Mouse (Mus musculus) left cerebral cortex, adult 11 months (tissue): ENCODE results near the gene Ppp1r10.

ENCODE experiments used
- DNase-seq: peaks from one replicate; pipeline ENCODE4 v3.0.0; 2022; ENCODE audit warnings: low spot score

Ppp1r10 gene

DNA sequence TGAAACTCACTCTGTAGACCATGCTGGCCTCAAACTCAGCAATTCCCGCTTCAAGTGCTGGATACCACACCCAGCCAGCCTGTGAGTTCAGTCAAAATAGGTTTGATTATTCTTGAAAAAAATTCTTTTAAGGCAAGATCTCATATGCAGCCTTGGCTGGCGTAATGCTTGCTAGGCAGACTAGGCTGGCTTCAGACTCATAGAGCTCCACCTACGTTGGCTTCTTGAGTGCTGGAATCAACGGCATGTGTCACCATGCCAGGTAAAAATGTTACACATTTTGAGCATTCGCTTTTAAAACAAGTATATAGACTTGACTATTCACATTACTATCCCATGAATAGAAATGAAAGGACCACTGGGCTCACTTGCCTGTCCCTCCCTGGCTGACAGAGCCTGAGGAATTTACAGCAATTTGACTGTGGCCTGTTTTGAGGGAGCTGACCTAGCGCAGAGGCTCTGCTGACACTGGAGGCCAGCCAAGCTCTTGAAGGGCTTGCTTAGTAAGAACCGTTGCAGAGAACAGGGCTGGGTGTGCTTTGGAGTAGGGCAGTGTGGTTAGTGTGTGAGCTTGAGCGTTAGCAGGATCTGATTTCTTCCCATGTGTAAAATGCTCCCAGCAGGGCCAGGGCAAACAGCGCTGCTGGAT, 12.8 kb upstream of the Ppp1r10 start:
- no peak for DNase-seq

DNA sequence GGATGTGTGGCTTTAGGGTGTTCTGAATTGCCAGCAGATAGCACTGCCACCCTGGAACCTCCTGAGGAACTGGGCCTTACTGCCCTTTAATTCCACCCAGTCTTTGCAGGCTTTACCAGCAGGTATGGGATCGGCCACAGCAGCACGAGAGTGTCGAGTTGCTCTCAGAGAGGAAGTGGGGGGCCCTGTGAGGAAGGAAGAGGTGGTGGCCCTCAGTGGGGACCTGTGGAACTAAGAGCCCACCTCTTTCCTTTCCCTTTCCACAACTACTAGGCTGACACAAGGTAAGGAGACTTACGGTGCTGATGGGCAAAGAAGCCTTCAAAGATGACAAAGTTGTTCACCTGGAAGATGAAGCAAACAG, 12.3 kb upstream of the Ppp1r10 start:
- DNase-seq, result no peak

DNA sequence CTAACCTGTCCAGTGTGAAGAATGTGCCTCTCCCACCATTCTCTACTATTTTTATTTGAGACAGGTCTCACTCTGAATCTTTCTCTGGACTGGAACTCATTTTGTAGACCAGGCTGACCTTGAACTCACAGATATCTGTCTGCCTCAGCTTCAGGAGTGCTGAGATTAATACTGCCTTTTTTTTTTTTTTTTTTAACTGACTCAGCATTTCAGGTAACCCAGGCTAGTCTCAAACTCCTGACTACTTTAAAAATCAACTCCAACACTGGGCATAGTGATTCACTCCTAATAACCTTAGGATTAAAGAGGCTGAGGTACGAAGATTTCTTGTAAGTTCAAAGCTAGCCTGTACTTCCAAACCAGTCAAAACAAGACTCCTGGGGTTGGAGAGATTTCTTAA, 10.6 kb upstream of the Ppp1r10 start:
- DNase-seq, result no peak

DNA sequence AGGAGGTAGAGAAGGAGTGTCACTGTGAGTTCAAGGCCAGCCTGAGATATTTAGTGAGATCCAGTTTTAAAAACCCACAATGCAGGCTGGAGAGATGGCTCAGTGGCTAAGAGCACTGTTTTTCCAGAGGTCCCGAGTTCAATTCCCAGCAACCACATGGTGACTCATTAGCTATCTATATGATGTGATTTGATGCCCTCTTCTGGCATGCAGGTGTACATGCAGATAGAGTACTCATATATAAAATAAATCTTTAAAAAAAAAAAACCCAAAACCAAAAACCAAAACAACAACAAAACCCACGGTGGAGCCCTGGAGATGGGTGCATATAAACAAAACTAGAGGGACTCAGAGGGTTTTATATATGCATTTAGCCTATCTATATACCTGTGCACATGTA, 8.6 kb upstream of the Ppp1r10 start:
- DNase-seq, result no peak

DNA sequence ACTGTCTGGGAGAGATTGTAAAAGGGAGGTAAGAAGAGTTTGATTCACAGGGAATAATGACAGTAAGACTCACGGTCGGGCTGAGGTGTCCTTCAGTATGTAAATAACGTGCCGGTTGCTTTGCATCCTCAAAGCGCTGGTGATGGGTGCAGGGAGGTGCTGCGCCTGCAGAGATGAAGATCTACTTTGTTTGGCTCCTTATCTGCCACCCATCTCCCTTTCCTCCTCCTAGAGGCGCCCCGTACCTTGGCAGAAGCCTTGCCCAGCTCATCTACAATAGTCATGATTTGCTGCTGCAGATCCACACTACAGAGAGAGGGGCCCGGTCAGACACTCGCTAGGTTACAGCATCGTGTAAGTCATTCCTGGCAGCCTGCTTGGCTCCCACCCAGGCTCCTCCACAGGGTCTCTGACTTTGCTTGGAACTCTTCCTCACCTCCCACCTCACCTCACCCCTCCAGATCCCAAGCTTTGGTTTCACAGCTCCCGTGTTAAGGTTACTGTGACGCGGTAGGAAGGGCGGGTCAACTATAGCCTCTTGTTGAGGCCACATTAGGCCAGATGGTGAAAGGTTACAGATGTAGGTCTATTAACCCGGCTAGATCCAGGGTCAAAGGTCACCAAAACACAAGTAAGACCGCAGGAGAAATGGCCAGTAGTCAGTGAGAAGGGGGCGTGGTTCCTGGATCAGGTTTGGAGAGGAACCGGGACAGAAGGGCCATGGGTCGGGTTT, 6.9 kb upstream of the Ppp1r10 start:
- no peak for DNase-seq

DNA sequence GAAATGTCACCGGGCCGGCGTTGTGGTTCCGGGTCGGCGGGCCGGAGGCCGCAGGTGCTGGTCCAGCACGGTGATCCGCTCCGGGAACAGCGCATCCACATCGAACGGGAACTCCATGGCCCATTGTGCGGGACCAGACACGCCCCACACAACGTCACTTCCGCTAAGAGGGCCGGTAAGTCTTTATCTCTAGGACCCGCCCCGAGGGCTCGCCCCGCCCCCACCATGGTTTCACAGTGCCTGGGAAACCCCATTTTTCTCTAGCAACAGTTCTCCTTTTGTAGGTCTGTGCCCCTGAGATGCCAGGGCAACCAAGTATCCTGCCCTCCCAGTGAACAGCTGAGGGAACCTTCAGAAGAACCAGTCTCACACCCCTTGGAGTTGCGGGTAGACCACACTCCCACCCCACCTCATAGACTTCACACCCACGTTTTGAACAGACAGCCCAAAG, 6.3 kb upstream of the Ppp1r10 start, which contains the start of gene Atat1:
Gene Atat1 (minus strand): TSS at position 157 of the 451 bp plus-strand sequence.
- DNase-seq, result peak; percentile 91

DNA sequence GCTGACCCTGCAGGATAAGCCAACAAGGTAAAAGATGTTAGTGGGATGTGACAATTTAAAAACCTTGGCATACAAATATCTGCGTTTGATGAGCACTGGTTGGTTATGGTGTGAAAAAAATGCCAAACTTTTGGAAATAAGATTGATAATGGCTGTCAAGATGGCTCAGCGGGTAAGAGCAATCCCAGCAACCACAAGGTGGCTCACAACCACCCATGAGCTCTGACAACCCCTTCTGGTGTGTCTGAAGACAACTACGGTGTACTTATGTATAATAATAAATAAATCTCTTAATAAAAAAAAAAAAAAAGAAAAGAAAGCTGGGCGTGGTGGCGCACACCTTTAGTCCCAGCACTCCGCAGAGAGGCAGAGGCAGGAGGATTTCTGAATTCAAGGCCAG, 1.3 kb upstream of the Ppp1r10 start:
- DNase-seq, result no peak

DNA sequence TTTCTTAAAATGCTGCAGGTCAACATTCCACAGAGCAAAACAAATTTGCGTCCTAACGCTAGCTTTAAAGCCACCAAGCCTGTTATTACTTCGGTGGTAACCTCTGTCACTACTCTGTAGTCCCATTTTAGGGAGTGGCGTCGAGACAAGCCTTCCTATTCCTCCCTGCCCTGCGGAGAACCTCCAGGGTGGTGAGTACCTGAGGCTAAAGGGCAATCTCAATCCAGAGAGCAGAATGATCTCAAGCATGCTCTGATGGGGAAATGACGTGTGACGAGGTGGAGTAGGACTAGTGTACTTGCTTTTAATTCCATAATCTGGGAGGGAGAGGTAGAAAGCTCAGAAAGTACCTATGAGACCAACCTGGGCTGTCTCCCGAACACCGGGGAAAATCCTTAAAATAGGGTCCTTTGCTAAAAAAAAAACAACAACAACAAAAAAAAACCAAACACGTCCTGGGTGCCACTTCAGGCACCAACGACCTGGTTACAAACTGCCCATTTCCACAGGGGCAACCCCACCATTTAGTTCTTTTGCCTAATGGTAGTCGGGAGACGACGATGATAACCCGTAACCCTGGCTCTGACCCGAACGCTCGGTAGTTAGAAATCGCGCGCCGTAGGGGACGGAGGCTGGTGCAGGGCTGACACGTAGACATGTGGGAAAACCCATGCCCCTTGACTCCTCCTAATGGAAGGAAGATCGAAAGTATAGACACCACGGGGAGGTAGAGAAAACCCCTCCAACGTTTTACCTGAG, 517 bp upstream of the Ppp1r10 start:
- no peak for DNase-seq

DNA sequence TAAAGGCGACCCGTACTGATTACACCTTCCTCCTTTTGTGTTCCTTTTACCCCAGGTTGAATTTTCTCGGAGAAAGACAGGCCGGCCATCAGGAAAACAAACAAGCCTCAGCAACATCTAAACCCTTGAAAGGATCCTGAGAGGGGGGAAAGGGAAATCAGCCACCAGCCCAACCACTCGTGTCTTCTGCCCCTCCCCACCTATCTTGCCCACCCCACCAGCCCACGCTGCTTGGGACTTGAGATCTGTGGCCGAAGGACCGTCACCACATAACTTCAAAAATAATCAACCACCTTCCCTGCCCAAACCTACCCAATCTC, 869 bp downstream of the Ppp1r10 start:
- DNase-seq, result no peak

DNA sequence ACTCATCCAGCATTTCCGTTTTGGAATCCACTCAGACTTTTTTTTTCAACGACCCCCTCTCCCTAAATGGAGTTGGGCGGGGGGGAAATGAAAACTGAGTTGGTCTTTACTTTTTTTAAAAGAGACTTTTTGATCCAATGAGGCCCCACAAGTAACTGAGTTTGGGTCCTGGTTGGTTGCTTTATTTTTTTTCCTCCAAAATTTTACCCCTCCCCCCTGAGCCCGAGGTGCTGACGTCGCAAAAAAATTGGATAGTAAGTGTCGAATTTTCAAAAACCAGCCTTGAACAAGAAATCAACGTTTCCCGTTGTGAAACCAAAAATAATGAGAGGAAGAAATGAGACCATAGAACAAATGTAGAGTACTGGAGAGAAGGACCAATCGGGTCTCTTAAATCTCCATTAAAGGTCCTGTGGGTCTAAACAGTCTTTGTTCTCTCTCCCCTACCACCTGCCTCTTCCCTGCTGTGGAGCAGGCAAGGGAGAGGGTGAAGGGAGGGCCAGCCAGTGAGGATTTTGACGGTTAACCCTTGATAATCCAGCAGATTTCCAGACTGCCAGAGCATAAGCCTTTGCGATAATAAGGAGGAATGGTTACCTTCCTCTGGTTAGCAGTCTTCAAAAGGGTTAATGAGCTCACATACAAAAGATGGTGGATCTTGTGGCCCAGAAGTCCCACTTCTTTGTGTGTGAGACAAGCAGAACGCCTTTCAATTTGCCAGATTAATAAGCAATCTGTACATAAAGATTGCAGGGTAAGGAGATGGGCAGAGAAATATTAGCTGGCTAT, 1.4 kb downstream of the Ppp1r10 start:
- DNase-seq, result no peak

DNA sequence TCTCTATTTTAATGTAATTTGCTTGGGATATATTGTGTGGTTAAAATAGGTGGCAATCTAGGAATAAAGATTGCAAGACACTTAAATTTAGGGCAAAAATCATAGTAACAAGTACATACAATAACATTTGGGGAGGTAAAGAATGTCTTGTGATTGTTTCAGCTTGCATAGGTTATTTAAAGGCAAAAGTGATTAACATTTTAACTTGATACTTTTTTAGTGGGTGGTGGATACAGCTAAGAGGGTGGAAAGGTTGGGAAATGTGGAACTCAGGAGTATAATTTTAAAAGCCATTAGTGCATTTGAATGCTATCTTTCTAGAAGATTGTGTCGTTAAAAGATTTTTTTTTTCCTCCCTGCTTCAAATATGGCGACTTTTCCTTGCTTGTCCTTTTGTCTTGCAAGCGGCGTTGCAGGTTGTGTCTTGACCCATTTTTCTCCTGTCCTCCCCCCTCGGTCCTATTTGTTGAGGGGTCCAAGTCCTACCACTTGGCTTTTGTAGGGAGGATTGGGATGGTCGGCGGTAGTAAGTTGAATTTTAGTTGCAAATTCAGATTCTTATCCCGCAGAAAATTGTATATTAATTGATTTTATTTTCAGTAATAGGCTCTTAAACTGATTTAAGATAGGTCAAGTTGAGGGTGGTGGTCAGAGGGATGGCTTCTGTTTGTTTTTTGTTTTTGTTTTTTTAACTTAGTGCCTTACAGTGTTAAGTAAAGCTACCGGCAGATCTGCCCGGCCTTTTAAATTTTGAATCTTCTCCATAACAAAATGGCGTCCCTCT, 2.2 kb downstream of the Ppp1r10 start:
- DNase-seq, result no peak

DNA sequence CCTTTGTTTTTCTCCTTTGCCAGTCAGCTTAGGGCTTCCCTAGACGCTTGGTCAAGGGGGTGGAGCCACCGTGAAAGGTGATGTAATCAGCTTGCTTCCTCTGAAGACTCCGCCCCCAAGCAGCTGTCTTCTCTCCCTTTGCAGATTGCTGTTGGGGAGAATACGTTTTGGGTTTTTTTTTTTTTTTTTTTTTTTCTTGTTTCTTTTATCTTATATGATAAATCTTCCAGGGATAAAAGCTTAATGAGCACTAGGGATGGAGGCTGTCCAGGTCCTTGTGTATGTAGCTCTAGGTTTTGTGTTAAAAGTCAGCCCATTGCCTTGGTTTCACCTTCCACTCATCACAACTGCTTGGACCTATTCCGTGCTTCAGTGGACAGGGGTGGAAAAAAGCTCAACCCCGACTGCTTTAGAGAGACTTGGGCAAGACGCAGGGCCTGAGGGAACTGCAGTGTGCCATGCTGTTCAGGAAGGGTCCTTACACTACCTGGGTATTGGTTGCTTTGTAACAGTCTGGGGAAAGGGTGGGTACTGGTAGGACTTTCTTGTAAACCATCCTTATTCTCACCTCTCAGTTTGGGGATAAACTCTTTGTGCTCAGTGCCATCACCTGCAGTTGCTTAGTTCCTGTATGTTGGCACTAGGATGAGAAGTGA, 3.0 kb downstream of the Ppp1r10 start:
- DNase-seq, result peak; percentile 95

DNA sequence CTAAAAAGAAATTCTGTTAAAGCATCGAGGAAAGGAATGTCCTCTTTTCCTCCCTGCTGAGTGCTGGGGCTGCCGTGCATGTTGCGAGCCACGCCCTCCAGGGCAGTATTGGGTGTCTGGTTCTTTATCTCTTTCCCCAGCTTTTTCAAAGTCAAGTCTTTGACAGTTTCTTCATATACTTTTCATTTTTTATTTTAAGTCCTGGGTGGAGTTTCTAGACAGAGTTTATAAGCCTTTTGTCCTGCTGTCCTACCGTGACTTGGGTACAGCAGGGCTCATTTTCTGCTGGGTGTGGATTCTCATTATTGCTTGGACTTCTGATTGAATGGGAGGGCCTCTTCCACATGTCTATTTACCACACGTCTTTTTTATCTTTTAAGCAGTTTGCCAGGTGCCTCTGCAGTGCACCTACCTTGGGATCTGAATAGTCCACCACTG, 3.6 kb downstream of the Ppp1r10 start:
- no peak for DNase-seq

DNA sequence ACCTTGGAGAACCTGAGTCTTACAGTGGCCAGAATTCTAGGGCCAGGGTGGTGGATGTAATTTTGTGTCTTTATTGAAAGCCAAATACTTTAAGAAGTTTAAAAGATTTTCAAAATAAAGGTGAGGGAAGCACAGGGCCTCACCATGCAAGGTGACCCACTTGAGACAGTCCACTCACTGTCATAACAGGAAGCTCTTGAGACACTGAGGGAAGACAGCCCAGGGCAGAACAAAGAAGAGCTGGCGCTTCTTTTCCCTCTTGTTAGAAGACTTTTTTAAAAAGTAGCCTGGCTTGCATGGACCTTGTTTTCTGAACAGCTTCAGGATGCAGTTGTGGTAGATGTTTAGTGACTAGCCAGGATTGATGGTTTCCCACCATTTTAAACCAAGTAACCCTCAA, 4.2 kb downstream of the Ppp1r10 start:
- no peak for DNase-seq

DNA sequence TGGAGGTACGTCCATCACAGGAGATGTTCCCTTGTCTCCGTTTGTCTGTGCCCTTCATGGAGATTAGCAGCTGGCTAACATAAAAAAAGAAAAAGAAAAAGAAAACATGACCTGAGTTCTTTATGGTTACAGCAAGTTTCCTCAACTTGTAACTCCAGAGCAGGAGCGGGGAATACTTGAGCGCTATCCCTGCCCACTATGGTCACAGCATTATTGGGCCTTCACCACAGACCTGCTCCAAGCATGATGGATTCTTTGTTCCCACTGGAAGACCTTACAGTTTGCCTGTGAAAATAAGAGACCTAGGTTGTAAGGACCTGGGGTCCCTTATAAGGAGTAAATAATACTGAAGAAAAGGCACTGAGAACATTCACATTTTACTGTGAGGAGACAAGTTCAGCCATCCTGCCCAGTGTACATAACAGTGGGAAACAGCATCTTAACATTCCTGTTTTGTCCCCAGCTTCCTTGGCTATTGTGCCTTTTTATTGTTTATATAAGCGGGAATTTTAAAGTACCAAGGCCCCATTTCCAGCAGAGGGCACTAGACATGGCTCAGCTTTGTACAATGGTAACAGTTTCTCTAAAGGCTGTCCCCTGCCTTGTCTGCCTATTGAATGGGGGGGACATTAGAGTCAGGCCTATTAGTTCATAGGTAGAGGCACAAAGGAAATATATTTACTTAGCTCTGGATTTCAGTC, 4.8 kb downstream of the Ppp1r10 start:
- no peak for DNase-seq

DNA sequence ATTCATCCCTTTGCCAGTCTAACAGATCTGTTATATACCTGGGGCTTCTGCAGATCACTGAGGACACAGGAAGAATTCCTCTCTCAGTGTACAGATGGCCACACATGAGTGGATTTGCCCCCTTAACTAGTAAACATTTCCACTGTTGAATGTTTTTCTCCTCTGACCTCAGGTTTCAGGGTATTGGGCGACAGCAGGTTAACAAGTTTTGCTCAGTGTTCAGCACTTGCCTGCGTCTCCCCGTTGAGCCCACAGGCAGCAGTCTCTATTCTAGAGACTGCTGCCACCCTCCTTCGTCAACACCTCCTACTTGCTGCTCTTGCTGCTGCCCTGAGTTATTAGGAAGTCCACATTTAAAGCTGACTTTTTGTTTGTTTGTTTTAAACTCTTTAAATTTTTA, 5.5 kb downstream of the Ppp1r10 start:
- no peak for DNase-seq

DNA sequence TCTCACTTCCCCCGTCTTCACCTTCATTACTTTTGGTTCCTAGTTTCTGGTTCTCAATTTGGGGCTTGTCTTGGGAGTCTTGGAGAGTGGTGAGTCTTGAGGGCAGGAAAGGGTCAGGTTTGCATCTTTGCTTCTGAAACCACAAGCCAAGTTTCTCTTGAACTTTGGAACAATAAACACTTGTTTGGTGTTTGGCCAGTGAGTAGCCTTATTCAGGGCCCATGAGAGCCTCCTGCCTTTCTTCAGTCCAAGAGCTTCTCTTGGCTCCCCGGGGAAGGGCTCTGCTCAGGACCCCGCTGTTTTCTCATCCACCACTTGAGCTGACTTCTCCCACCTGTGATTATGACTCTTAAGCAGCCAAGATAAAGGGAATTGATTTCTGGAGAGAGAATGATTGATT, 6.3 kb downstream of the Ppp1r10 start:
- DNase-seq, result no peak

DNA sequence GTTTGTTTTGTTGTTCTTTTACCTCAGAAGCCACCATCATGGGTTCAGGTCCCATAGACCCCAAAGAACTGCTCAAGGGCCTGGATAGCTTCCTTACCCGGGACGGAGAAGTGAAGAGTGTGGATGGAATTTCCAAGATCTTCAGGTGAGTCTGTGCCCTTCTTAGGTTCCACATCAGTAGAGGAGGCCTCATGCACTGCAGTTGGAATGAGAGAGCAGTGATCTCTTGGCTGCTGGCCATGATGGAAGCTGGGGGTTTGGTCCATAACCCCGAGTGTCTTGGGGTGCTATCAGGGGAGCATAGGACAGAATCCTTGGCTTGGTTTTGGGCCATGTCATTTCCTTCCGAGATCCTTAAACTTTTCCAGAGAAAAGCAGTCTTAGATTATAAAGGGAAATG, 7.0 kb downstream of the Ppp1r10 start:
- no peak for DNase-seq

DNA sequence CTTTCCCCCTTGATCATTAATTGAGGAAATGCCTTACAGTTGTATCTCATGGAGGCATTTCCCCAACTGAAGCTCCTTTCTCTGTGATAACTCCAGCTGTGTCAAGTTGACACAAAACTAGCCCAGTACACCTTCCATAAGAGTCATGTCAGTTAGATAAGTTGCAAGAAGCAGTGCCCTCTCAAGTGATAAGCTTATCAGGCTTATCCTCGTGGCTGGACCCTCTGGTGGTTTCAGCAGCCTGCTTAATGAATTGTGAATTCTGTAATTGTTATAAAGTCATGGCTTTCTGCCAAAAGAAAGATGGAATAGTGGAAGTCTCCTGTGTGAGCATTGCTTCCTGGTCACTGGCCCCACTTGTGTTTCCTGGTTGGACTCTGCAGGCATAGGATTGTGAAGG, 11.2 kb downstream of the Ppp1r10 start:
- no peak for DNase-seq

DNA sequence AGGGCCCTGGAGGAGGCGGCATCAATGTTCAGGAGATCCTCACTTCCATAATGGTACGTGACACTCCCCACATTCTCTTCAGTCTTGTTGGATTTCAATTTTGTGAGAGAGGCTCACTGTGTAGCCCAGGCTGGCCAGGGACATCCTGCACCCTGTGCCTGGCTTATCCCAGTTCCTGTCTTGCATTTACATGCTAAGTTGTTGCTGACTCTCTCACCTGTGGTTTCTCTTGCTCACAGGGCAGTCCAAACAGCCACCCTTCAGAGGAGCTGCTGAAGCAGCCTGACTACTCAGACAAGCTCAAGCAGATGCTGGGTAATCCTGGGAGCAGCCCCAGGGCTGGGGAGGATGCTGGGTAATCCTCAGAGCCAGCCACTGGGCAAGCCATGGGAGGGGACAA, 13.3 kb downstream of the Ppp1r10 start:
- no peak for DNase-seq

DNA sequence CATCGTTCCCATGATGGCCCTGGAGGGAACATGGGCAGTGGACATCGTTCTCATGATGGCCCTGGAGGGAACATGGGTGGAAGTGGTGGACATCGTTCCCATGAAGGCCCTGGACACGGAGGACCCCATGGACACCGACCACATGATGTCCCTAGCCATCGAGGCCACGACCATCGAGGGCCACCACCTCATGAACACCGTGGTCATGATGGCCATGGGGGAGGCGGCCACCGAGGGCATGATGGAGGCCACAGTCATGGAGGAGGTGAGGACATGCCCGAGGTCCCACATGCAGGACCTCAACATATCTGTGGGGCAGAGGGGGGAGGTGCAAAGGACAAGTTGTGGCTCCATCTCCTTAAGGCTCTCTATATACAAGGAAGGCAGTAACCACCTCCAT, 14.4 kb downstream of the Ppp1r10 start:
- no peak for DNase-seq
